Mouse (Mus musculus) ES-Bruce4 (cell line): Measurements from ENCODE around the gene Nbea.

Source experiments
- CTCF ChIP-seq: IDR thresholded peaks from one replicate; pipeline ENCODE4 v1.8.1; 2011; ENCODE audit warnings: low read depth, low read length
- POLR2A ChIP-seq: IDR thresholded peaks from one replicate; pipeline ENCODE4 v1.8.1; 2011; ENCODE audit warnings: low read length; ENCODE audit not compliant: insufficient read depth

DNA sequence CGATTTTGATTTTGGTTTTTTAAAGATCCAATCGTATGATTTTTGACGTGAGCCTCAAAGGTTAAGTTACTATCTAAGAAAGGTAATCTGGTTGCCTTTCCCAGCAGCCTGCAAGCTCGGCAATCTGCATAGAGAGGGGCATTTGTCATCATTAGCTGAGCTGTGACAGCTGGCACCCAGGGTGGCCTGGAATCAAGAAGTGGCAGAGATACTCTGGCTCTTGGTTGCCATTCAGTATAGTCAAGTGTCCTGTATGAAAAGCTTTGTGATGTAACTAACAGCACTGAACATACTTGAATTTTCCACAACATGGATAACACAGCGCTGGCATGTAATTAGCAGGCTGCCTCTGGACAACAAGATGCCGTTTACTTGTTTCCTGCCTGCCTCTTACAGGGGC lies 409.3 kb downstream of the Nbea start:
- TF ChIP-seq CTCF (no peak), POLR2A (no peak)
